Mouse (Mus musculus) C2C12 (cell line): ENCODE results near the gene Gm20388.

ENCODE experiments used
- CEBPB ChIP-seq: IDR thresholded peaks from one replicate; pipeline ENCODE4 v1.6.1; 2011; ENCODE audit warnings: low read depth, mild to moderate bottlenecking, control low read depth, moderate library complexity
- CTCF ChIP-seq: IDR thresholded peaks from one replicate; pipeline ENCODE4 v1.5.1; 2011; ENCODE audit not compliant: control insufficient read depth, insufficient read depth, insufficient read length
- MAX ChIP-seq: IDR thresholded peaks from one replicate; pipeline ENCODE4 v1.6.1; 2011; ENCODE audit warnings: mild to moderate bottlenecking, control low read depth
- MYOD1 ChIP-seq: IDR thresholded peaks from one replicate; pipeline ENCODE4 v1.6.1; 2011; ENCODE audit warnings: low read depth; ENCODE audit not compliant: control insufficient read depth, insufficient read length

DNA sequence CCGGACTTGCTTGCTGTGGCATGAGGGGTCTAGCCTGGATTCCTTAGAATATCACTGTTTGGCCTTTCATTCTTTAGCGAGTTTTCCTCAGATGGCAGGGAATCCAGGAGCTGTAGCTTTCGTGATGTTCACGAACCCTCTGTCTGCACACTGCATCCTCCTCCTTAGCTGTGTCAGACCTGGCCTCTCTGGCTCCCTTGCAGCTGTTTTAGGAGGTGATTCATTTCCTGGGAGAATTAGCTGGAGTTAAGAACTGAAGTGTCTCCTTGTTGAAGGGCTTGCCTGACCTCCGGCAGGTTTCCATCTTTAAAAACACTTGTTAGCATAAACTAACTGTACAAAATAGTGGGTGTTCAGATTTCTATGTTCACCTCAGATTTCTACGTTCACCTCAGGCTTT is 4343.3 kb downstream of the Gm20388 start:
- TF ChIP-seq CTCF (no peak), CEBPB (no peak), MYOD1 (peak; percentile 92), MAX (no peak)
